Mouse (Mus musculus) monocyte, adult 2 months (primary cell): Measurements from ENCODE around the gene Rps8.

Source experiments
- DNase-seq, 2 experiments: peaks; one replicate each; pipeline ENCODE4 v3.0.0; 2022; ENCODE audit warnings: low spot score in 2 of 2, low read depth in 1 of 2

Rps8 gene

DNA sequence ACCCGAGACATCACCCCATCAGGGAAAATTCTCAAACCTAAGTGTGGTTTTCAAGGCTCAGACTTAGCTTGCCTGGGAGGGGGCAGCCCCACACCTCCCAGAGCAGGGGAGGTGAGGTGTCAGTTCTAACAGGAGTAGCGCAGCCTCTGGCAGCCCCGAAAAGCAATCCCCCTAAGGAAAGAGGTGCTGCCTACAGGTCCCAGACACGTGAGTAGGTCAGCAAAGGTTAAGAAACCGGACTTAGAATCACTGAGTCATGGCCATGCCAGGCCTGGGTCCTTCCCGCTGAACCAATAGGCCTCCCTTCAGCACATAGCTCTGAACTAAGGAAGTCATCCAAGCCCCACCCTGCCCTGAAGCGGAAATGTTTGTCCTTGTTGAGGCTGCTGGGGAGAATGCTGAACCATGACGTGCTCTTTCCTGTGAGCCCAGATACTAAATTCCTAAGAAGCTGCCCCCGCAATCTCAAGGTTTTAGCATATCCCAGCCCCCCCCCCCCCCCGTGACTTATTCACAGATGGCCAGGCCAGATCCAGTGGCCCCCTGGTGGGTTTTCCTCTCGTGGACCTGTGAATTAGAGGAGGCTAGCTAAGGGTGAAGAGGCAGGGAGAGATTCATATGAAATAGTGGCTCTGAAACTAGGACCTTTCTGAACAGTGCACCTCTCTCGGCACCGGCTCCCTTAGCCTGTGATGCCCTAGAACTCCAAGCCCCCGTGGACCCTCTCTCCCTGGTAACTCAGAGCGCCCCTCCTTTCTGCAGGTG lies 30.0 kb downstream of the Rps8 start:
- DNase-seq: peak; percentile 66 to 69

DNA sequence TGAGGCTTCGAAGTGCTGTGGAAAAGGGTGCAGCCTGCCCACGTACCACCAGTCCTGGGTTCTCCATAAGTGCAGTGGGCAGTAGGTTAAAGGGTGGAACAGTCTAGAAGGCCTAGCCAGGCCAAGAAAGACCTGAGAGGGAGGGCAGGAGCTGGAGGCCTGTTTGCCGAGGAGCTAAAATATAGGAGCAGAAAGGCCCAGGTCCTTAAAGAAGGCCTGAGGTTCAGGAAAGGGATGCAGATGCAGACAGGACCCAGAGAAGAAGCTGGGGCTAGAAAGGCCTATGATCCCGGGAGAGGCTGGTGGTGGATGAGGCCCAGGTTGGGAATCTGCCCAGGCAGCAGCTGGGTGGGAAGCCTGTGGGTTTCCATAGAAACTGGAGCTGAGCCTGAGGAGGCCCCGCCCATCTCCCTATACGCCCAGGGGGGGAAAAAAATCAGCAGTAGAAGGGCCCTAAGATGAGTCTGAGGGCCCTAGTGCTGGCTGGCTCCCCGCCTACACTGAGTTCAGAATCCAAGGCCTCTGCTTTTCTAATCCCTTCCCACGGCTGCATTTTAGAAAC lies 30.6 kb downstream of the Rps8 start, which contains the start of gene Btbd19:
TSS of gene Btbd19 (minus strand) at position 378 of the 562 bp plus-strand sequence.
- no peak for DNase-seq

DNA sequence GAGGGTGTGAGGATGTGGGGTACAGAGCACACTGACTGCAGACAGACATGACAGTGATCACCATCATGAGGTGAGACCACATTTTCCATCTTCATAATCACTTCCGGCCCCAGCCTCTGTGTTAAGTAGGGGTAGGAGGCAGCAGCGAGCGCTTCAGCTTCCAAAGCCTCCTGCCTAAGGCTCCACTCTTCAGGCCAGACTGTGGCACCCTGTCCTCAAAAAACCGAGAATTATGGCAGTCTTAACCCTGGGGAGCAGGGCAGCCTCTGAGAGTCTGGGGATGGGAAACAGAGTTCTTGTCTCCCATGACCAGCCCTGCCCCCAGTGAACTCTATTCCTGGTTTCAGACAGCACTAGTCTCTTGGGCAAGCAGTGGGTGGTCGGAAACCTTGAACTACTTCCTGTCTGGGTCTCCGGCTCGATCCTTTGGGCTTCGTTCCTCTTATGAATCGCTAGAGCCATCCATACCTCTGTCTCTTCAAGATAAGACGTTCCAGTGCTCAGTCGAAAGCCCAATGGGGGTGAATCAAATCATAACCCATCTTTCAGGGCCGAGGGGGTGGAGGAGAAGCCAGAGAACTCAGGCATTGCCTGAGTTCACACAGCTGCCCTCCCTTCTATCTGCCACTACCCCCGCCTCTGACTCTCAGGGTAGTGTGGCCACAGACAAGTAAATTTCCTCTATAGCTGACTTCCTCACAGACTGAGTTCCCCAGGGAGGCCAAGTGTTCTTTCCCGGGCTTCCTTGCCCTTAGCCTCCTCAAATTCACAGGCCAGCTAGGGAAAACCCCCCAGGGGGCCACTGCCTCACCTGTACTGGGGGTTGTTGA lies 31.3 kb downstream of the Rps8 start:
- DNase-seq: peak; percentile 68 to 72

DNA sequence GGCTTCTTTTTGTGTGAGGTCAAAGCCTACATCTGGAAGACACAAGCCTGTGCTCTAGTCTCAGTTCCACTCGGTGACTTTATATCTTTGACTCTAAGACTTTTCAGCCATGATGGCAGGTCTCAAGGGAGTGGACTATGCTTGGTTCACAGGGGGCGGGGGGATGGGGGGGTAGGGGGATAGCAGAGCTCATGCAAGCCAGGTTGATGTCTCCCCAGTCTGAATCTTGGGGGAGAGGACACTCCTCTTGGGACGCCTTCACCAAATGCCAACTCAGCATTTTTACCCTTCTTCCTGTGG lies 31.9 kb downstream of the Rps8 start:
- no peak for DNase-seq

DNA sequence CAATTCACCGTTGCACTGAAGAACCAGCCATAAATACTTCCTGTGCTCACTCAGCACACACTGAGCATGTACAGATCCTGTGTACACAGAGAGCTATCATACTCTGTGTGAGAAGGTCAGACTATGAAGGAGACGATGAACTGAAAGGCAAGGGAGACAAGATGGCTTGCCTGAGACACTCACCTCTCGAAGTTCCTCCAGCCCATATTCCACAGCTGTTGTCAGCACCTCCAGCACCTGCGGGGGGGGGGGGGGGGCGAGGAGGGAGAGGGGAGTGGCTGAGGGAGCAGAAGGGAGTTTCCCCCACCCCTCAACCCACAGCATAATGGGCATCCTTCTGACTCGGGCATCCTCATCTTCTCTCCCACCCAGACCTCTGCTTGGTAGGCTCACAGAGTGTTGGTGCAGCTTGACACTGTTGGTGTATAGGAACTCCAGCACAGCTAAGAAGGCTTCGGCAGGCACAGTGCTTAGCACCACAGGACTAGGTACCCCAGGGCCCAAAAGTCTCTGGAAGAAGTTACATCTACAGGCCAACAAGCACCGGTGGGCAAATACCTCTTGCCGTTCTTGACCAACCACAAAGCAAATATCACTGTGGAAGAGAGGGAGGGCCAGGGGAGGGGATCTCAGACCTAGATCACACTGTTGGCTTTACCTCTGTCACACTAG lies 32.4 kb downstream of the Rps8 start:
- DNase-seq: no peak

DNA sequence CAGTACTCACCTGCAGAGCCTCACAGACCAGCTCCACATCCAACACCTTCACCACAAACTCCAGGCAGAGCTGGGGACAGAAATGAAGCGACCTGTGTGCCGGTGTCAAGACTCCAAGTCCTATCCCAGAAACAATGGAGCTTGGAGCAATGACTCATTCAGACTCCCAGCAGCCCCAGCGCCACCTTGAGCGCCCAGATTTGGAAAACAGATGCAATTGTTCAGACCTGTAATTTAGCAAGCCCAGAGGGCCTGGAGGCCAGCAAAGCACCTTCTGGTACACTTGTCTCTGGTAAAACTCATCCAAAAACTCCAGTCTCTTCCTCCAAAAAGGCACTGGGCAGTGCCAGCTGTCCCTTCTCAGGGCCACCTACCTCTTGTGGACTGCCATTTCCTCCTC lies 33.8 kb downstream of the Rps8 start:
- no peak for DNase-seq

DNA sequence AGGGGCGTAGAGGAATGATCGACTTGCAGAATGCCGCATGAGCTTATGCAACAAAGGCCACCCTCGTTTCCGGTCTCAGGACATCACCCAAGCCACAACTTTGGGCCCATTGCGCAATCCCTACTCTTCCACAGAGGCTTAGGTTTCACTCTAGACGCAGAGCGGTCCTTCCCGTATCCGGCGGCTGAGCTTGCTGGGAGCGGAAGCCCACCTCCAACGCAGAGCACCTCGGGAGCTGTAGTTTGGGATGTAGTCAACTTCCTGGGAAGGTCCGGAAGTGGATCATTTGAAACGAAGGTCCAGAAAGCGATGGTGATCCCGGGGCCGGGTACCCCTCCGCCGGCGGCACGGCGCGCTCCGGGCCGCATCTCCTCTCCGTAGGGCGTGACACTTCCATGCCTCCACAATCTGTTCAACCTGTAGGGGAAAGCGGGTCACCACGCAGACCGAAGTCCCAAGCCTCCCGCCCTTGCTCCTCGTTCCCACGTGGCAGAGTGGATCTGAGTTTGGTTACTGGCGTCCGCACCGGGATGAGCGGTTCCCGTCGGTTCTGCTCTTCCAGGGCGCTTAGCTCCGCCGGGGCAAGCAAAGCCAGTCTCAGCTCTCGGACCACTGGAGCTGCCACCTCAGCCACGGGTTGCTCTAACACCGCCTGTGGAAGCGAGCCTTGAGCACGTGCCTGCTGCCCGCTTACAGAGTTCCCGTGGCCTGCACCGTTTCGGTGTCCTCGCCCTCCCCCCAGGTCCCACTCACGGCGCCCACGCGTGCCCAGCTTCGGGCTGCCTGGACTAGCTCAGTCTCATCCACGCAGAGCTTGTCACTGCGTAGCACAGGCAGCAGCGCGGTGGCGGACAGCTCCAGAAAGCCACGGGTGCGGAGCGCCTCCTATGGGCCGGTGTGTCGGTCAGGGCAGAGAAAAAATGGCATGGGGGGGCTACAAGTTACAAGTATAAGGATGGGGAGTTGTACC lies 35.3 kb downstream of the Rps8 start:
- DNase-seq: peak; percentile 94 to 98

DNA sequence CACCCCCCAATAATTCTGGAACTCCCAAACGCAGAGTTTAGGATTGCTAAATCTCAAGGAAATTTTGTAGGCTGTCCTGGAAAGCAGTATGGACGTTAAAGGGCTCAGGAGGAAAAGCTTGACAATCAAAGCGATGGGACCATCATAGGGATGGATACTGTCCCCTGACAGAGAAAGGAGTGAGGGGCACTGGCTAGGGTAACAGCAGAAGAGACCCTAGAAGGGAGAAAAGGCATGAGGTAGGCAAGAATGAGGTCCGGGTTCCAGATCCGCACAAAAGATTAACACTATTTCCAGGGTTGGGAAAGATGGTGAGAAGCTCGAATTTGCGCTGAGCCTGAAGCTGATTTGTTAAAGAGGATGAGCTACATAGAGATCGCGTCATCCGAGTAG lies 36.0 kb downstream of the Rps8 start:
- no peak for DNase-seq

DNA sequence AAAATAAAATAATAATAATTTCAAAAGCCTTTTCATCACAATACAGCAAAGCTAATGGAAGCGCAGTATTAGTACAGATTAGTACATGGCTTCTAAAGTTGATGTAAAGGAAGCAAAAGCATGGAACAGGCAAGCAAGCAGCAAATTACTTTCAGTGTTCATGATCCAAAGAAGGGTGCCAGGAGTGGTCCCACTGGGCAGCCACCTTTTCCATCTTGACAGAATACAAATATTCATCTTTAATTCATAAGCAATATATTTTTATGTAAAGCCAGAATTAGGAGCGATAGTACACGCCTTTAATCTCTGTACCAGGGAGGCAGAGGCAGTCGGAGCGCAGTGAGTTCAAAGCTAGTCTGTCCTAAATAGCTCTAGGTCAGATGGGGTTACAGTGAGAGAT lies 36.4 kb downstream of the Rps8 start:
- no peak for DNase-seq

DNA sequence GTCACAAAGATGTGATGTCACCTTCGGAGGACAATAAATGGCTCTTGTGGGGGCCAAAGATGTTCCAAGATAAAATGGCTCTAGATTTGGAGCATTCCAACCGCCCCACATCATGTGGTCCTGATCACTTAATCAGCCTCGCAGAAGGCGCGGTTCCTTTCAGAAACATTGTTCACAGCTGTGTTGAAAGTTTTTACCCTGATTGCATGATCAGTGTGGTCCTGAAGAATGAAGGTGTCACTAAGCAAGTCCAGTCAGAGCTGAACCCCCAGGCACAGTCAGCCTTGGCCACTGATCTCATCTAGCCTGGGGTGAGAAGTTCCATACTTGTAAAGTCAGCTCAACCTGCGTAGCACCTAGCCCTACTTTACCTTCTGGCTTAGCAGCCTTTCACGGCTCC lies 38.1 kb downstream of the Rps8 start:
- no peak for DNase-seq

DNA sequence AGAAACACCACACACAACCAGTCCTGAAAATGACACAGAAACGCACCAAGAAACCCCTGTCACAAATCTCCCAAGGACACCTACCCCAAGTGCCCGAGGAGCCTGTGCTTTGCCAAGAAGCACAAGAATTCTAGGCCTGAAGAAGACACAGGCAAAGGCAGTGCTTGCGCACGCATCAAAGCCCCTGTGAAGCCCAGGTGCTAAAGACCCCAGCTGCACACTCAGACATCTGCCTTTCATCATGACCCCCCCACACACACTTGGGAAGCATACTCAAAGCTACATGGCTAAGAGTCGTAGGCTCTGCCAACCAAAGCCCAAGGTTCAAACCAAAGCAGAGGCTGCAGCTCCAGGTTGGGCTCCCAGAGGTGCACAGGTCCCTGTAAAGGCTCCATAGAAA lies 40.5 kb downstream of the Rps8 start:
- DNase-seq: no peak

DNA sequence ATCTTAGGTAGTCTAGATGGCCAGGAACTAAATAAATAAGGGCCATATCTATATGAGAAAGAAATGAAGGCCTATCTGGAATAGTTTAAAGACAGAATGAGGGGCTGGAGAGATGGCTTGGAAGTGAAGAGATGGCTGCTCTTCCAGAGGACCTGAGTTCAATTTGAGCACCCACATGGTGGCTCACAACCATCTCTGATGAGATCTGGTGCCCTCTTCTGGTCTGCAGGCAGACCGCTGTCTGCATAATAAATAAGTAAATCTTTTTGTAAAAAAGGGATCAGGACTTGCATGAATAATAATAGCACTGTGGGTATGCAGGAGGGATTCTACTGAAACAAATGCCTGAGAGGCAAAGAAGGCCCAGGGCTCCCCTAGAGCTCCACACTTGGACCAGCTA lies 42.8 kb downstream of the Rps8 start:
- DNase-seq: no peak

DNA sequence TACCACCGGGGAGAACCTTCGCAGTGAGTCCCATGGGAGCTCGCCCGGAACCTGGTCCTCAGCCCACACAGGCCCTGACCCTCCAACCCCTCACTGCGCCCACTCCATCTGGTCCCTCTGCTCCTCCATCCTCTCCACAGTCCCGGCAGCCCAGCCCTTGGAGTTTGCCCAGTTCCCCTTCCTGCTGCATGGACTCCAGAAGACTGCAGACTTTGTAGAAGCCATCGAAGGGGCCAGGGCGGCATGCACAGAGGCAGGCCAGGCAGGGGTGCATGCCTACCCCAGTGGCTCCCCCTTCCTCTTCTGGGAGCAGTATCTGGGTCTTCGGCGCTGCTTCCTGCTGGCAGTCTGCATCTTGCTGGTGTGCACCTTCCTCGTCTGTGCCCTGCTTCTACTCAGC lies 45.1 kb downstream of the Rps8 start:
- DNase-seq: no peak

DNA sequence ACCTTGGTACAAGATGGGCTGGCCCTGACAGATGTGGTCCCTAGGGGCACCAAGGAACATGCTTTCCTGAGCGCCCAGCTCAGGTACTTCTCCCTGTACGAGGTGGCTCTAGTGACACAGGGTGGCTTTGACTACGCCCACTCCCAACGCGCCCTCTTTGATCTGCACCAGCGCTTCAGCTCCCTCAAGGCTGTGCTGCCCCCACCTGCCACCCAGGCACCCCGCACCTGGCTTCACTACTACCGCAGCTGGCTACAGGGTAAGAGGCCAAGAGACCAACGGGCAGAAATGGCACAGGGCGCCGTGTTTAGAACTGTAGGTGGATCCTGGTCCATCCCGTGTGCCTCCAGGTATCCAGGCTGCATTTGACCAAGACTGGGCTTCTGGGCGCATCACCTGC lies 45.8 kb downstream of the Rps8 start:
- DNase-seq: no peak

DNA sequence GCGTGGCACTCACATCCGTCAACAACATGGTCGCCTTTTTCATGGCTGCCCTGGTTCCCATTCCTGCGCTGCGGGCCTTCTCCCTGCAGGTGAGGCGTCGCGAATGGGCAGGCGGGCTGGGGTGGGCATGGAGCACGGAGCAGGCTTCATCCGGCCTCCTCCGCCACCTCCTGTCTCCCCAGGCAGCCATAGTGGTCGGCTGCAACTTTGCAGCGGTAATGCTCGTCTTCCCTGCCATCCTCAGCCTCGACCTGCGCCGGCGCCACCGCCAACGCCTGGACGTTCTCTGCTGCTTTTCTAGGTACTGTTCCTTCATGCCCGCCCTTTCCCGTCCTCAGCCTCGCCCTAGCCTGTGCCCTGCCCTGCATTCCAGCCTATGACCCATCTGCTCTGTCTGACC lies 46.7 kb downstream of the Rps8 start:
- no peak for DNase-seq

DNA sequence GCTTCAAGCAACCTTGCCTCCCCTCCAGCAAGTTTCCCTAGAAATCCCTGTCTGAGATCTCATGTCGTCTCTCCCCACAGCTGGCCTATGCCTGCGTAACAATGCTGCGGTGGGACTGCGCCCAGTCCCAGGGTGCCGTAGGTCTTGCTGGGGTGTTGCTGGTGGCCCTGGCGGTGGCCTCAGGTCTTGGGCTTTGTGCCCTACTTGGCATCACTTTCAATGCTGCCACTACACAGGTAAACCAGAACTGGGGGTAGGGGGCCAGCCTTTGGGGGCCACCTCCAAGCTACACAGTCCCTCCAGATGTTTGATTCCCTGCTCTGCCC lies 47.6 kb downstream of the Rps8 start:
- DNase-seq: no peak

DNA sequence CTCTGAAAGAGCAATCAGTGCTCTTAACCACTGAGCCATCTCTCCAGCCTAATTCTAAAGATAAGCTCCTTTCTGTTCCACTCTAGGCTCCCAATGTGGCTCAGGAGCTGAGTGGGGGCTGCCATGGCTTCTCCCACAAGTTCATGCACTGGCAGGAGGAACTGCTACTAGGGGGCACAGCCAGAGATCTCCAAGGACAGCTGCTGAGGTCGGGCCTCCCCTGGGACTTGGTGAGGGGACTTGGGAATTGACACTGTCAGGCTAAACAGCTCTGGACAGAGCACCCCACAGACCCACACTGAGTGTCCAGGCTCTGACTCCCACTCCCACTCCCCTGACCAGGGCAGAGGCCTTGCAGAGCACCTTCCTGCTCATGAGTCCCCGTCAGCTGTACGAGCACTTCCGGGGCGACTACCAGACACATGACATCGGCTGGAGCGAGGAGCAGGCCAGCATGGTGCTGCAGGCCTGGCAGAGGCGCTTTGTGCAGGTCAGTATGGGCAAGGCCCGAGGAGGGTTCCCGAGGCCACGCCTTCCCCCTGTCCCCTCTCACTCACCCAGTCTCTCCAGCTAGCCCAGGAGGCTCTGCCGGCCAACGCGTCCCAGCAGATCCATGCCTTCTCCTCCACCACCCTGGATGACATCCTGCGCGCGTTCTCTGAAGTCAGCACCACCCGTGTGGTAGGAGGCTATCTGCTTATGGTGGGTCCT lies 48.1 kb downstream of the Rps8 start:
- DNase-seq: no peak

DNA sequence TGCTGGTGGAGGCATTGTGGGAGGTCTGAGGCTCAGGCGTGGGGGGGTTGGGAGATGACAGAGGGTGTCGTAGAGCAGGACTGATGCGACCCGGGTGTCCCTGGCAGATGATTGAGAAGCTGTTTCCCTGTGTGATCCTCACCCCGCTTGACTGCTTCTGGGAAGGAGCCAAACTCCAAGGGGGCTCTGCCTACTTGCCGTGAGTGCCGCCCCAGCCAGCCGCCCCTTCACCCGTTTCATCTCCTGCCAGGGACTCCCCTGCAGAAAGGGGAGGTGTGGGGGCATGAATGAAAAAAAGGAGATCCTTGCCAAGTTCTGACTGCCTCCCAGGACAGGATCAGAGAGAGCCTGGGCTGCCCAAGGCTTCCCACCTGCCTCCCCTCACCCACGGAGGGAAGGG lies 50.9 kb downstream of the Rps8 start:
- no peak for DNase-seq

DNA sequence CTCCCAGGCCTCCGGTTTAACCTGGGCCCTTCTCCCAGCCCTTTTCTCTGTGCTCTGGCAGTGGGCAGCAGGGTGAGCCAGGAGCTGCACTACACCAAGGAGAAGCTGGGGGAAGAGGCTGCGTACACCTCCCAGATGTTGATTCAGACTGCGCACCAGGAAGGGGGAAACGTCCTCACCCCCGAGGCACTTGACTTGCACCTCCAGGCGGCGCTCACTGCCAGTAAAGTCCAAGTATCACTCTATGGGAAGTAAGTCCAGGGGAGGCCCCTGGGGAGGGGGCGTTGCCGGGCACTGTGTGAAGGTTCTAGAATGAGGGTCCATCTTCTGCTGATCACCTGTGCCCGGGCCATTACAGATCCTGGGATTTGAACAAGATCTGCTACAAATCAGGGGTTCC lies 51.4 kb downstream of the Rps8 start:
- DNase-seq: no peak
